Mouse (Mus musculus): ENCODE measurements at regions not wholly inside any gene's neighbourhood (a gene's known extent, or its start where the extent isn't known, plus 50 kb on each side); places are given as distances from the start of the nearest gene placed in this dataset.

DNA sequence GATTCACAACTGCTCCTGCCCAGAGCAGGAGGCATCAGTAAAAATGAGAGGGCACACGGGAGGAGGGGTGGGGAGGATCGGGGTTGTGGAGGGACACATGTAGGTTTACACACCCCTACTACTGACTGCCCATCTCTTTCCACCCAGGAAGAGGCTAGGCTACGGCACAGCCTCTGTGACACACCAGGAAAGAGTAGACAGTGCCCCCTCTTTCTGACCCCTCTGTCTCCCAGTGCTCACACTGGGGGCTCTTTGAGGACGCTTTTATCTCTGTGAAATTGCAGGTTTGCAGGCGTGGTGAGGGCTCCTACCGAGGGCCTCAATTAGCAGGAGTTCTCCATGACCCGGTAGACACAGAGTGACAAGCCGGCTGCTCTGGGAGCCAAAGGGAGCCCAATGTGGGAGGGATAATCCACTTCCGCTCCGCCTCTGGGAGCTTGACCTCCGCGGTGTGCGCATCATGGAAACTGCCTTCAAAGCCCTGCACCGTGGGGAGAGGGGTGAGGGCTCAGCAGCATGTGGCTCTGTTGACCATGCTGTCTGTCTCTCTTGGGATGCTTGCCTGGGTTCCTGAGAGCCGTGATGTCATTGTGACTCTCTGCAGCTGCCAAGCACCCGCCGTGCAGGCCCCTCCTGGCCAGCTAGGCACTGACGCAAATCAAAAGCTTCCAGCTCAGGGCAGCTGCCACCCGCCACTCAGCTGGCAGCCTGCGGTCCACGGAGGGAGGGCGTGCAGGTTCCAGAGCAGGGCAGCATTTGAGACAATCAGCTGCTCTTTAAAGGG is 65.1 kb downstream of the Sik1 start:
- no peak for TF ChIP-seq CTCF (conservative IDR thresholded peaks at IDR 0.05; ENCODE audit: low read length)
- no peak for TF ChIP-seq POU5F1 (IDR thresholded peaks at IDR 0.05; ENCODE audit: borderline replicate concordance, low read length)
- no peak for TF ChIP-seq NANOG (IDR thresholded peaks at IDR 0.05; ENCODE audit: borderline replicate concordance, low read length)

Data from E14TG2a.4 (cell line).